Mouse (Mus musculus): ENCODE measurements around the gene Cct6b.

GRCm38 (mm10) chr11:82806656-82807055 lies 42.5 kb upstream of the Cct6b start:
- TF ChIP-seq POLR2A (IDR thresholded peaks at IDR 0.05; ENCODE audit: borderline replicate concordance, extremely low read depth, insufficient read depth, insufficient read length, poor library complexity, severe bottlenecking) (no peak), CTCF (IDR thresholded peaks at IDR 0.05; ENCODE audit: borderline replicate concordance, extremely low read depth, insufficient read depth, insufficient read length) (no peak)
